Mouse (Mus musculus): ENCODE data around the gene Lelp1. TPM values are rescaled to one million over a fixed set of nuclear protein-coding genes. Genes with fewer than 3 reads are reported as not detected.

Lelp1 gene
- polyA plus RNA-seq, 1 experiment from 2014 or later = not detected

DNA sequence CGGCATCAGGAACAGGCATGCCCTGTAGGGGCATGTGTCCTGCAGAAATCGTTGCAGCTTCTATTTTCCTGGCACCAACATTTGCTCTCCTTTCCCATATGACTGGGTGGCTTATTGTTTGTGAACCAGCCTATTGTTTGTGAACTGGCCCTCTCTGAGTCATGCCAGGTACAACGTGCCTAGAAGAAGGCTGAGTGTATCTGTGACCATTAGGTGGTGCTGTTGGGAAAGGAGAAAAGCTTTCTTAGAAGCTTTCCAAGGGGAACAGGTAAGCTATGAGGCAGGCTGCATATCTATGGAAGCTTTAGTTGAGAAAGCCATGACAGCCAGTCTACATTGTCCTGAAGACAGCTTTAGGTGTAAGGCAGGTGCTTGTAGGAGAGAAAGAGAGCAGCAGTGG lies 24.6 kb downstream of the Lelp1 start:
- 0 out of 2 replicates have a peak, but pooled peaks have one; percentile 14 for ATAC-seq (ENCODE audit: low FRiP score)
- 37% methylated on average over 3 of the region's 3 CpGs for WGBS

DNA sequence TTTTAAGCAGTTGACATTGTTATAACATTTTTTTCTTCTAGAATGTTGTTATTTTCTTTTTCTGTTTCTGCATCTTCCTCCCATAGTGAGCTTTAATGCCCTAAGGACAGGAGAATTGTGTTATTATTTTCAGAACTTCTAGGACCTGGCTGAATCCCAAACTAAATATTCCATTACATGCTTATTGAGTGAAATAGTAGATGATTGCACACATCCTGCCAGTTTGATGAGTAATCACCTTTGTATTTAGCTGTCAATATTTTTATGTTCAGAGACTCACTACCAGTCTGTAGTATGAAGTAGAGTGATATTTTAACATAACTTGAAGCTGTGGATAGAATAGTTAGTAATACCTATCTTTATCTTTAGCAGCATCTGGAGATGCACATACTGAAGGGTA lies 31.0 kb downstream of the Lelp1 start:
- Histone ChIP-seq H3K4me1 (replicated peaks; ENCODE audit: control insufficient read depth, insufficient read depth, low read length) (no peaks in the 10 kb centered on the region), H3K9me3 (ENCODE audit: control insufficient read depth, low read length) (no peaks in the 10 kb centered on the region), H3K27me3 (ENCODE audit: control insufficient read depth, insufficient read depth, low read length) (no peaks in the 10 kb centered on the region), H3K27ac (ENCODE audit: low read depth, low read length) (no peak overlapping the region), H3K36me3 (ENCODE audit: control insufficient read depth, insufficient read depth, low read length) (no peaks in the 10 kb centered on the region), H3K4me2 (replicated peaks; ENCODE audit: low read depth, low read length) (no peak overlapping the region), H3K9ac (ENCODE audit: low read depth, low read length) (no peak overlapping the region), H3K4me3 (ENCODE audit: low read depth, low read length) (no peak overlapping the region)
- DNase-seq (ENCODE audit: low spot score) (no peak), ATAC-seq (ENCODE audit: low FRiP score) (no peak)

More for the DNA sequence above, 24.6 kb downstream of the Lelp1 start:
- no peaks in the 10 kb centered on the region for H3K36me3 ChIP-seq (ENCODE audit: control insufficient read depth, insufficient read depth, low read length)
- H3K4me2 ChIP-seq (replicated peaks; ENCODE audit: low read depth, low read length) = no peak overlapping the region
- H3K9me3 ChIP-seq (ENCODE audit: control insufficient read depth, low read length) = no peaks in the 10 kb centered on the region
- no peaks in the 10 kb centered on the region for H3K4me1 ChIP-seq (replicated peaks; ENCODE audit: control insufficient read depth, insufficient read depth, low read length)
- no peak overlapping the region for H3K27ac ChIP-seq (ENCODE audit: low read depth, low read length)
- no peaks in the 10 kb centered on the region for H3K27me3 ChIP-seq (ENCODE audit: control insufficient read depth, insufficient read depth, low read length)
- H3K9ac ChIP-seq (ENCODE audit: low read depth, low read length) = no peak overlapping the region
- H3K4me3 ChIP-seq (ENCODE audit: low read depth, low read length) = no peak overlapping the region
- DNase-seq (ENCODE audit: low spot score) = peak; percentile 36

DNA sequence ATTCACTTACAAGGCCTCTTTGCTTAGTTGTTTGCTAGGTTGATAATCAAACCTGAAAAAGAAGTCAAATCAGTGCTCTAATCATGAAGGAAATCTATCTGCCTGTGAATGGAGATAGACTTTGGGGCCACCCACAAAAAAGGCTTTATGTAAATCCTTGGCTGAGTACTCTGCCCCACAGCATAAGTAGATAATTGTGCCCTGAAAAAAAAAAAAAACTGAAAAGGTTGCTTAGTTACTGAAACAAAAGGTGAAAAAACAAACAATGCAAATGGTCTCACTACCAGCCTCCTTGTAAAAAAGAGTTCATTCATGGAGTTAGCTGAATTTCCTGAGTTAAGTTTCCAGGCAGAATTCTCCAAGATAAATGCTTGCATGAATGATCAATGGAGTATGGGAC lies 31.8 kb downstream of the Lelp1 start:
- H3K9ac ChIP-seq (ENCODE audit: low read depth, low read length) = no peak overlapping the region
- H3K9me3 ChIP-seq (ENCODE audit: control insufficient read depth, low read length) = no peaks in the 10 kb centered on the region
- DNase-seq (ENCODE audit: low spot score) (no peak), ATAC-seq (ENCODE audit: low FRiP score) (0 out of 2 replicates have a peak, but pooled peaks have one; percentile 47)
- H3K36me3 ChIP-seq (ENCODE audit: control insufficient read depth, insufficient read depth, low read length) = no peaks in the 10 kb centered on the region
- H3K27ac ChIP-seq (ENCODE audit: low read depth, low read length) = no peak overlapping the region
- no peaks in the 10 kb centered on the region for H3K27me3 ChIP-seq (ENCODE audit: control insufficient read depth, insufficient read depth, low read length)
- no peaks in the 10 kb centered on the region for H3K4me1 ChIP-seq (replicated peaks; ENCODE audit: control insufficient read depth, insufficient read depth, low read length)
- no peak overlapping the region for H3K4me2 ChIP-seq (replicated peaks; ENCODE audit: low read depth, low read length)
- H3K4me3 ChIP-seq (ENCODE audit: low read depth, low read length) = no peak overlapping the region

DNA sequence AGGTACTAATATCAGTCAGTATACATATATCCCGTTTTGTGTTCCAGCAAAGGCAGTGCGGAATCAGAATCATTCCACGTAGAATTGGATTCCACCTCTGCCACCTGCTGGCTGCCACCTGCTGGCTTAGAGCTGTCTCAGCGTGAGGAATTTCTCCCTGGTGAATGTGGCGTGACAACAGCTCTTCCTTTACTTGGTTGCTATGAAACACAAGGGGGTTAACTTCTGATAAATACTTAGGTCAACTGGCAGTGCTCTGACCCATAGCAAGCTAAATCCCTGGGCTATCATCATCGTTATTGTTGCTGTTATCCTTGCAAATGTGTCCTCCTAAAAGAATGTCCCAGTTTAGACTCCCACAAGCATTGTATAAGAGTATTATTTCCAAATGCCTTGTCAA lies 36.0 kb downstream of the Lelp1 start:
- Histone ChIP-seq H3K27ac (ENCODE audit: low read depth, low read length) (no peak overlapping the region), H3K4me3 (ENCODE audit: low read depth, low read length) (no peak overlapping the region), H3K36me3 (ENCODE audit: control insufficient read depth, insufficient read depth, low read length) (no peaks in the 10 kb centered on the region), H3K9ac (ENCODE audit: low read depth, low read length) (no peak overlapping the region), H3K4me2 (replicated peaks; ENCODE audit: low read depth, low read length) (no peak overlapping the region), H3K4me1 (replicated peaks; ENCODE audit: control insufficient read depth, insufficient read depth, low read length) (no peaks in the 10 kb centered on the region), H3K27me3 (ENCODE audit: control insufficient read depth, insufficient read depth, low read length) (no peaks in the 10 kb centered on the region), H3K9me3 (ENCODE audit: control insufficient read depth, low read length) (no peaks in the 10 kb centered on the region)
- ATAC-seq (ENCODE audit: low FRiP score) (peak; percentile 22; the same call in 1 of the 2 replicates), DNase-seq (ENCODE audit: low spot score) (peak; percentile 11)
- 7% methylated on average over 6 of the region's 6 CpGs for WGBS

Other genes with a start within 250 kb of the Lelp1 start
- gene Pglyrp3, start 128.2 kb downstream of the Lelp1 start, polyA plus RNA-seq (2014; fragmentation: Nextera tagmentation; extraction: Ambion mirVana) = not detected in 2 replicates
- 1.4 and 1.6 TPM in 2 replicates for gene Lor, start 59.6 kb downstream of the Lelp1 start, polyA plus RNA-seq (2014; fragmentation: Nextera tagmentation; extraction: Ambion mirVana)
- gene Prr9, start 18.8 kb downstream of the Lelp1 start, polyA plus RNA-seq (2014; fragmentation: Nextera tagmentation; extraction: Ambion mirVana) = not detected in 2 replicates
- gene Sprr2a1, start 73.1 kb upstream of the Lelp1 start, polyA plus RNA-seq (2014; fragmentation: Nextera tagmentation; extraction: Ambion mirVana) = not detected in 2 replicates
- gene Sprr2a2, start 73.2 kb upstream of the Lelp1 start, polyA plus RNA-seq (2014; fragmentation: Nextera tagmentation; extraction: Ambion mirVana) = 0.40 and 0.50 TPM in 2 replicates
- not detected in 2 replicates for gene Sprr2a3, start 142.7 kb upstream of the Lelp1 start, polyA plus RNA-seq (2014; fragmentation: Nextera tagmentation; extraction: Ambion mirVana)
- 0.45 TPM in 1 of 2 replicates, not detected in the other for gene Sprr2b, start 173.9 kb upstream of the Lelp1 start, polyA plus RNA-seq (2014; fragmentation: Nextera tagmentation; extraction: Ambion mirVana)
- not detected in 2 replicates for gene Sprr2d, start 196.4 kb upstream of the Lelp1 start, polyA plus RNA-seq (2014; fragmentation: Nextera tagmentation; extraction: Ambion mirVana)
- not detected in 2 replicates for gene Sprr2e, start 209.4 kb upstream of the Lelp1 start, polyA plus RNA-seq (2014; fragmentation: Nextera tagmentation; extraction: Ambion mirVana)
- gene Sprr2f, start 222.4 kb upstream of the Lelp1 start, polyA plus RNA-seq (2014; fragmentation: Nextera tagmentation; extraction: Ambion mirVana) = not detected in 2 replicates
- gene Sprr2h, start 242.9 kb upstream of the Lelp1 start, polyA plus RNA-seq (2014; fragmentation: Nextera tagmentation; extraction: Ambion mirVana) = not detected in 2 replicates

All from hindbrain, embryonic 11.5 days (tissue).